Mouse (Mus musculus) cerebellum, postnatal 10 days (tissue): ENCODE results near the gene Klc2.
"Not testable (repeated sequence)": the region's sequence is repeated elsewhere in the genome, so short reads cannot be mapped to it uniquely, and the experiment has no call there.

Experiments
- DNase-seq, 2 experiments: peaks; one replicate each; pipeline ENCODE4 v3.0.0; 2021; ENCODE audit warnings: mixed read lengths in 2 of 2

The Klc2 gene

GRCm38 (mm10) chr19:5118384-5118698 is at the start of gene Klc2:
Klc2 (minus strand) TSS chr19:5118560.
- DNase-seq: no peak

- no peak for DNase-seq
Observed at GRCm38 (mm10) chr19:5167477-5167876, 49.1 kb upstream of the Klc2 start.

- peak; percentile 41 to 51 for DNase-seq
Observed at GRCm38 (mm10) chr19:5164380-5164779, 46.0 kb upstream of the Klc2 start.

GRCm38 (mm10) chr19:5161913-5162312 is 43.6 kb upstream of the Klc2 start:
- DNase-seq: no peak

- DNase-seq: peak; percentile 23 to 38
Observed at GRCm38 (mm10) chr19:5152261-5152660, 33.9 kb upstream of the Klc2 start.

- peak; percentile 39 to 59 for DNase-seq
Observed at GRCm38 (mm10) chr19:5151741-5152140, 33.4 kb upstream of the Klc2 start.

- peak; percentile 92 to 93 for DNase-seq
Observed at GRCm38 (mm10) chr19:5151331-5151730, 33.0 kb upstream of the Klc2 start.

- DNase-seq: peak in 1 of 2 experiments; percentile 38
Observed at GRCm38 (mm10) chr19:5150358-5150757, 32.0 kb upstream of the Klc2 start.

- DNase-seq: not testable (repeated sequence)
Observed at GRCm38 (mm10) chr19:5149041-5149440, 30.7 kb upstream of the Klc2 start.

- peak; percentile 86 to 91 for DNase-seq
Observed at GRCm38 (mm10) chr19:5139640-5140039, 21.3 kb upstream of the Klc2 start.

GRCm38 (mm10) chr19:5131237-5131636 is 12.9 kb upstream of the Klc2 start:
- no peak for DNase-seq

GRCm38 (mm10) chr19:5129770-5130169 is 11.4 kb upstream of the Klc2 start:
- DNase-seq: peak; percentile 47 to 66

GRCm38 (mm10) chr19:5124055-5124614 is 5.8 kb upstream of the Klc2 start:
- DNase-seq: peak; percentile 88 to 89

- peak in 1 of 2 experiments; percentile 52 for DNase-seq
Observed at GRCm38 (mm10) chr19:5123241-5123640, 4.9 kb upstream of the Klc2 start.

- DNase-seq: no peak
Observed at GRCm38 (mm10) chr19:5122492-5122891, 4.1 kb upstream of the Klc2 start.

- DNase-seq: peak; percentile 96 to 97
Observed at GRCm38 (mm10) chr19:5117494-5118383, 621 bp downstream of the Klc2 start.

GRCm38 (mm10) chr19:5113783-5114182 is 4.6 kb downstream of the Klc2 start:
- peak; percentile 75 to 78 for DNase-seq

GRCm38 (mm10) chr19:5109659-5110453 is 8.5 kb downstream of the Klc2 start:
- DNase-seq: peak; percentile 64 to 78

- no peak for DNase-seq
Observed at GRCm38 (mm10) chr19:5108702-5109101, 9.7 kb downstream of the Klc2 start.

GRCm38 (mm10) chr19:5108271-5108575 is 10.1 kb downstream of the Klc2 start:
- peak; percentile 47 to 63 for DNase-seq

GRCm38 (mm10) chr19:5107556-5108270 is 10.6 kb downstream of the Klc2 start:
- peak; percentile 51 to 54 for DNase-seq

- peak; percentile 99 for DNase-seq
Observed at GRCm38 (mm10) chr19:5106731-5107191, 11.6 kb downstream of the Klc2 start, which contains the start of gene Rab1b. Rab1b (minus strand) TSS chr19:5107072.

GRCm38 (mm10) chr19:5106074-5106473 is 12.3 kb downstream of the Klc2 start:
- DNase-seq: peak; percentile 45 to 63
